Mouse (Mus musculus) lung, embryonic 16.5 days (tissue): ENCODE data around the gene Cant1. TPM values are rescaled to one million over a fixed set of nuclear protein-coding genes. Genes with fewer than 3 reads are reported as not detected.

ENCODE experiments used
- ATAC-seq: fragments of 200-750 bp; cut with Nextera tagmentation; 2 replicates; pipeline ENCODE4 v1.8.0; 2017; ENCODE audit warnings: low read depth, mild to moderate bottlenecking, moderate library complexity
- H3K27ac ChIP-seq: fragments of 300-500 bp; sonication (generic); 2 replicates; pipeline ENCODE4 v1.5.1; 2014; ENCODE audit warnings: mild to moderate bottlenecking, control low read depth, low read length
- H3K27me3 ChIP-seq: fragments of 300-500 bp; sonication (generic); 2 replicates; pipeline ENCODE4 v1.6.1; 2014; ENCODE audit warnings: low read depth, low read length, mixed read lengths; ENCODE audit not compliant: control insufficient read depth, insufficient read depth
- H3K36me3 ChIP-seq: fragments of 300-500 bp; sonication (generic); 2 replicates; pipeline ENCODE4 v1.6.1; 2014; ENCODE audit warnings: low read length; ENCODE audit not compliant: control insufficient read depth, insufficient read depth
- H3K4me1 ChIP-seq: fragments of 300-500 bp; sonication (generic); replicated peaks from 2 replicates; pipeline ENCODE4 v1.6.1; 2014; ENCODE audit warnings: low read length, mixed read lengths; ENCODE audit not compliant: control insufficient read depth, insufficient read depth
- H3K4me2 ChIP-seq: fragments of 300-500 bp; sonication (generic); 2 replicates; pipeline ENCODE4 v1.6.1; 2014; ENCODE audit warnings: low read depth, low read length, control low read depth
- H3K4me3 ChIP-seq: fragments of 300-500 bp; sonication (generic); 2 replicates; pipeline ENCODE4 v1.5.1; 2014; ENCODE audit warnings: mild to moderate bottlenecking, low read length, control low read depth
- H3K9ac ChIP-seq: fragments of 300-500 bp; sonication (generic); 2 replicates; pipeline ENCODE4 v1.6.1; 2014; ENCODE audit warnings: low read length, control low read depth
- H3K9me3 ChIP-seq: fragments of 300-500 bp; sonication (generic); 2 replicates; pipeline ENCODE4 v1.6.1; 2016; ENCODE audit warnings: low read length; ENCODE audit not compliant: control insufficient read depth
- WGBS: fragments of 180-500 bp; shearing (Covaris S2); extraction: QIAGEN DNeasy Blood & Tissue Kit; methylation state at CpG from one replicate; pipeline ENCODE4 v1.1.7; 2014; 5-methylcytosine and 5-hydroxymethylcytosine counted together
- polyA plus RNA-seq: library from polyadenylated mRNA; unstranded; fragments of >200 nt; fragmentation: Nextera tagmentation; extraction: Ambion mirVana; gene quantifications from 2 replicates; pipeline ENCODE4 v1.2.1, GENCODE M21; 2015

Gene Cant1
- polyA plus RNA-seq, 1 experiment from 2014 or later: 26.5 TPM

DNA sequence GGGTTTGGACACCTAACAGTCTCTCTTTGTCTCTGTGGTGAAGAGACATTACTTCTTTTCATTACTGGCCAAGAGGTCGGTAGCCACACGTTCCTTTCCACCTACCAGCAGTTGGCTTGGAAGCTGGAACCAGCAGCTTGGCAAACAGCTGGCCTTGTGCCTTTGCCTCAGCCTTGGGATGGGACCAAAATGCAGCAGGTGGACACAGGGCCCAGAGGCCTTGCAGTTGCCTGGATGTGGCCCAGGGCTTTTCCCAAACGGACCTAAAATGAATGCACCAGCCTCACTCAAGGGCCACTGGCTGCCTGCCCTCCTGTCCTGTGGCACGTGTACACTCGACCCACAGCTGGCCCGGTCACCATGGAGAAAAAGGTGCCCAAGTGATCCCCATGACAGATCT is 32.3 kb upstream of the Cant1 start:
- WGBS: 73% methylated on average over 6 of the region's 6 CpGs
- no peak for ATAC-seq

GRCm38 (mm10) chr11:118448385-118448784 is 29.5 kb upstream of the Cant1 start:
- Histone ChIP-seq H3K27me3 (no peaks in the 10 kb centered on the region), H3K4me3 (no peak overlapping the region), H3K27ac (no peak overlapping the region), H3K4me2 (no peak overlapping the region), H3K9ac (no peak overlapping the region), H3K4me1 (no peaks in the 10 kb centered on the region), H3K9me3 (no peaks in the 10 kb centered on the region), H3K36me3 (no peaks in the 10 kb centered on the region)
- 75% methylated on average over 8 of the region's 8 CpGs for WGBS
- no peak for ATAC-seq

More for the DNA sequence above, 32.3 kb upstream of the Cant1 start:
- Histone ChIP-seq H3K9me3 (no peaks in the 10 kb centered on the region), H3K27me3 (no peaks in the 10 kb centered on the region), H3K4me3 (no peak overlapping the region), H3K4me1 (no peaks in the 10 kb centered on the region), H3K9ac (no peak overlapping the region), H3K4me2 (no peak overlapping the region), H3K36me3 (no peaks in the 10 kb centered on the region), H3K27ac (no peak overlapping the region)

DNA sequence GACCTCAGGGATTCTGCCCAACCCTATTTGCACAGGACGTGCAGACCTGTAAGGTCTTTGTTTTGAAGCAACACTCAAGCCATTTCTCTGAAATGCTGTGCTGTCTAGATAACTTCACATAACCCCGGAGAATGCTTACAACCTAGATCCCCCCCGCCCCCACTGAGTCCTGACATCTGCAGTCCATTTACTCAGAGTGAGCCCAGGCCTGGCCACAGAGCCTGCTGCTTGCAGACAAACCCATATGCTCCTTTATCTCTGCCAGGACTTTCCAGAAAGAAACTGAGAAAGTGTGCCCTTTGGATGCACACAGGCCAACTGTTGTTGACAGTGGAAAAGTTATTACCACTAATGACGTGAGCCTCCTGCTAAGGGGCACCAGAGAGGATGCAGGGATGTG is 28.5 kb upstream of the Cant1 start:
- H3K36me3 ChIP-seq: no peaks in the 10 kb centered on the region
- no peaks in the 10 kb centered on the region for H3K9me3 ChIP-seq
- no peak for ATAC-seq
- no peak overlapping the region for H3K27ac ChIP-seq
- H3K4me2 ChIP-seq: no peak overlapping the region
- no peaks in the 10 kb centered on the region for H3K27me3 ChIP-seq
- no peak overlapping the region for H3K9ac ChIP-seq
- H3K4me1 ChIP-seq: no peaks in the 10 kb centered on the region; the same call in 1 of the 2 replicates
- H3K4me3 ChIP-seq: no peak overlapping the region
- WGBS: 59% methylated on average over 4 of the region's 4 CpGs

DNA sequence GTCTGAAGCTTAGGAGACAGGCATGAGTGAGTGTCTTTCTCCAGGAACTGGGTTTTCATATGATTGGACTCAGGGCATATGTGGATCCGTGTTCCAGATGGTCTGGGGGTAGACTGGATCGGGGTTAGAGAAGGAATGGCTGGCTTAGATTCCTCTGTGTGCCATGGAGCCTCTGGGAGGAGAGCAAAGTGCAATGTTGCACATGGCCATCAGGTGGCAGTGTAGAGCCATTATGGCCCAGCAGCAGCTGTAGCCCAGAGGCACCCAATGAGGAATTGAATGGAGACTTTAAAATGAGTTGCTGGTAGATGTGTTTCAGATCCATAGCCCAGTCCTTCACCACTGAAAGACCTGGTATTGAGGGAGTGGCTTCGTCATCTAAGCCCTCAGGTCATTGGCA is 27.0 kb upstream of the Cant1 start:
- Histone ChIP-seq H3K36me3 (no peaks in the 10 kb centered on the region), H3K4me2 (no peak overlapping the region), H3K9me3 (no peaks in the 10 kb centered on the region), H3K27ac (no peak overlapping the region), H3K27me3 (no peaks in the 10 kb centered on the region), H3K9ac (no peak overlapping the region), H3K4me3 (no peak overlapping the region), H3K4me1 (no peaks in the 10 kb centered on the region; the same call in 1 of the 2 replicates)
- peak; percentile 53 for ATAC-seq
- 2% methylated on average over 3 of the region's 3 CpGs for WGBS

- Histone ChIP-seq H3K4me3 (no peak overlapping the region), H3K27me3 (no peaks in the 10 kb centered on the region), H3K36me3 (no peaks in the 10 kb centered on the region), H3K9me3 (no peaks in the 10 kb centered on the region), H3K4me1 (peaks cover 10% of the 10 kb centered on the region), H3K9ac (no peak overlapping the region), H3K27ac (no peak overlapping the region), H3K4me2 (no peak overlapping the region)
- ATAC-seq: peak; percentile 67; the same call in 1 of the 2 replicates
- WGBS: 32% methylated on average over 11 of the region's 11 CpGs
Observed at GRCm38 (mm10) chr11:118443201-118443970, 24.5 kb upstream of the Cant1 start.

- ATAC-seq: peak; percentile 15; the same call in 1 of the 2 replicates
- H3K27ac ChIP-seq: no peak overlapping the region
- no peak overlapping the region for H3K4me3 ChIP-seq
- no peak overlapping the region for H3K4me2 ChIP-seq
- WGBS: 42% methylated on average over 13 of the region's 13 CpGs
- H3K36me3 ChIP-seq: no peaks in the 10 kb centered on the region
- no peak overlapping the region for H3K9ac ChIP-seq
- peaks cover 10% of the 10 kb centered on the region for H3K4me1 ChIP-seq
- no peaks in the 10 kb centered on the region for H3K27me3 ChIP-seq
- H3K9me3 ChIP-seq: no peaks in the 10 kb centered on the region
Observed at GRCm38 (mm10) chr11:118442691-118443090, 23.8 kb upstream of the Cant1 start.

DNA sequence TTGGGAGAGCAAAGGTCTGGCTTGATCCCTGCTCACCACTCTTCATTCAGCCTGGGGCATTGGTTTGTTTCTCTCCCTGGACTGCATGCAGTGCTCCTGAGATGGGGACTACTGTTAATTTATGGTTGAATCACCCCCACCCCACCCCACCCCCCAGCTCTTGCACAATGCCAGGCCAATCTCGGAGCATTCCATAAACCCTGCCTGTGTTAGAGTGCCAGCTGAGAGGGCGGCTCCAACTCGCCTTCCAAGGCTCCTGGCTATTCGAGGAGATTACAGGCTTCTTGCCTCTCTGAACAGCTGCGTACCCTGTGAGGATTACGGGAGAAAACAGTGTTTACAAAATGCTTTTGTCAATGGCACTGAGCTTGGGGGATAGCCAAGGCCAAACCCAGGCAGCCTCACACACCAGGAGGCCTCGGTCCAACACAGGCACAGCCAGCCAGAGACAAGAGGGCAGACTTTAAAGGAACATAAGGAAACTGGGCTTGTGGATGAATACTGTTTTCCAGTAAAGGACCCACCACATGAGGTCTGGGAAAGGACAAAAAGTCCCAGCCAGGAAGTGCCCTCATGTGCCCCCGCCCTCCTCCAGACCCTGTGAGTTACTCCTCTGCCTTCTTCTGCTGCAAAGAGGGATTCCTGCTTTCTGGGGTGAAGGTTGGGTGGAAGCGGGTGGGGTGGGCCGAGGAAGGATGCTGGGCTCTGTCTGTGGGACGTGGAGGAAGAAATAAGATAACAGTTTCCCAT is 20.0 kb upstream of the Cant1 start:
- 30% methylated on average over 11 of the region's 11 CpGs for WGBS
- Histone ChIP-seq H3K27ac (peak overlapping the region; percentile 65), H3K9me3 (no peaks in the 10 kb centered on the region), H3K4me1 (peaks cover 19% of the 10 kb centered on the region), H3K36me3 (no peaks in the 10 kb centered on the region), H3K4me3 (no peak overlapping the region), H3K27me3 (no peaks in the 10 kb centered on the region), H3K4me2 (no peak overlapping the region), H3K9ac (0 out of 2 replicates have a peak overlapping the region, but pooled peaks have one; percentile 21)
- ATAC-seq: peak; percentile 62

- 27% methylated on average over 6 of the region's 6 CpGs for WGBS
- Histone ChIP-seq H3K4me1 (peaks cover 22% of the 10 kb centered on the region), H3K4me2 (no peak overlapping the region), H3K9ac (no peak overlapping the region), H3K4me3 (no peak overlapping the region), H3K9me3 (no peaks in the 10 kb centered on the region), H3K27ac (no peak overlapping the region), H3K36me3 (no peaks in the 10 kb centered on the region), H3K27me3 (no peaks in the 10 kb centered on the region)
- no peak for ATAC-seq
Observed at GRCm38 (mm10) chr11:118436471-118436935, 17.6 kb upstream of the Cant1 start.

DNA sequence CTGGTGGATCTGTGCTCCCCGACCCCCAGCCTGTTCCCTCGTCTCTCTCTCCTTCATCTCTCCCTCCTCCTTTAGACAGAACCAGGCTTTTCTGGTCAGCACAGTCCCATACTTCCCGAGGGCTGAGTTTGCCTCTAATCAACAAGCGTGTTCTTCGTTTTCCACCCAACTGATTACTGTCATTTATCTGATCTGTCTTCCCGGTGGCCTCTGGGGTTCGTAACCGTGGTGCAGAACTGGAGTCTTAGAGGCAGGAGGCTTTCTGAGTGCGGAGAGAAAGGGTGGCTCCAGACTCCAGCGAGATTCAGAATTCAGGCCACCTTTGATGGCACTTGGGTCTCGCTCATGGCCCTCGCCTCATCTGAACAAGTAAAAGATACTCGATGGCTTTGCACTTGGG is 15.2 kb upstream of the Cant1 start:
- WGBS: 35% methylated on average over 13 of the region's 13 CpGs
- Histone ChIP-seq H3K4me2 (peak overlapping the region; percentile 52), H3K27ac (peak overlapping the region; percentile 56), H3K4me1 (peaks cover 31% of the 10 kb centered on the region), H3K27me3 (no peaks in the 10 kb centered on the region), H3K9me3 (no peaks in the 10 kb centered on the region), H3K36me3 (no peaks in the 10 kb centered on the region), H3K9ac (peak overlapping the region; percentile 32), H3K4me3 (peak overlapping the region; percentile 33)
- no peak for ATAC-seq
